Mouse (Mus musculus) lung, postnatal 0 days (tissue): Measurements from ENCODE around the gene Lcorl. TPM values are rescaled to one million over a fixed set of nuclear protein-coding genes. Genes with fewer than 3 reads are reported as not detected.

Experiments used
- ATAC-seq: fragments of 200-750 bp; cut with Nextera tagmentation; 2 replicates; pipeline ENCODE4 v1.8.0; 2017; ENCODE audit warnings: moderate library complexity
- DNase-seq: peaks from one replicate; pipeline ENCODE4 v3.0.0-alpha.2; 2016; ENCODE audit warnings: low spot score
- H3K27ac ChIP-seq: fragments of 300-500 bp; sonication (generic); 2 replicates; pipeline ENCODE4 v1.5.1; 2014; ENCODE audit warnings: antibody characterized with exemption, mild to moderate bottlenecking, low read length, mixed read lengths
- H3K27me3 ChIP-seq: fragments of 300-500 bp; sonication (generic); replicated peaks from 2 replicates; pipeline ENCODE4 v1.6.1; 2014; ENCODE audit warnings: low read length, mixed read lengths; ENCODE audit not compliant: insufficient read depth
- H3K36me3 ChIP-seq: fragments of 300-500 bp; sonication (generic); 2 replicates; pipeline ENCODE4 v1.6.1; 2014; ENCODE audit warnings: low read length, mixed read lengths; ENCODE audit not compliant: insufficient read depth
- H3K4me1 ChIP-seq: fragments of 300-500 bp; sonication (generic); 2 replicates; pipeline ENCODE4 v1.6.1; 2014; ENCODE audit warnings: antibody characterized with exemption, low read depth, low read length, mixed read lengths; ENCODE audit not compliant: insufficient read depth
- H3K4me2 ChIP-seq: fragments of 300-500 bp; sonication (generic); replicated peaks from 2 replicates; pipeline ENCODE4 v1.6.1; 2014; ENCODE audit warnings: low read depth, mild to moderate bottlenecking, low read length, moderate library complexity, mixed read lengths
- H3K4me3 ChIP-seq: fragments of 300-500 bp; sonication (generic); 2 replicates; pipeline ENCODE4 v1.5.1; 2014; ENCODE audit warnings: low read depth, low read length
- H3K9ac ChIP-seq: fragments of 300-500 bp; sonication (generic); replicated peaks from 2 replicates; pipeline ENCODE4 v1.6.1; 2014; ENCODE audit warnings: low read depth, mild to moderate bottlenecking
- H3K9me3 ChIP-seq: fragments of 300-500 bp; sonication (generic); 2 replicates; pipeline ENCODE4 v1.6.1; 2016; ENCODE audit warnings: low read length, mixed read lengths
- CTCF ChIP-seq: IDR thresholded peaks from 2 replicates; pipeline ENCODE4 v1.5.1; 2016; ENCODE audit warnings: antibody characterized with exemption, mild to moderate bottlenecking
- EP300 ChIP-seq: IDR thresholded peaks from 2 replicates; pipeline ENCODE4 v1.6.1; 2016; ENCODE audit warnings: antibody characterized with exemption, mild to moderate bottlenecking, control low read depth
- WGBS: fragments of 180-500 bp; shearing (Covaris S2); extraction: QIAGEN DNeasy Blood & Tissue Kit; methylation state at CpG from one replicate; pipeline ENCODE4 v1.1.7; 2014; 5-methylcytosine and 5-hydroxymethylcytosine counted together
- polyA plus RNA-seq: library from polyadenylated mRNA; unstranded; fragments of >200 nt; fragmentation: Nextera tagmentation; extraction: Ambion mirVana; gene quantifications from 2 replicates; pipeline ENCODE4 v1.2.1, GENCODE M21; 2015

The Lcorl gene
- 15.1 and 17.1 TPM in 2 replicates for polyA plus RNA-seq

- WGBS: 2% methylated on average over 26 of the region's 79 CpGs
- Histone ChIP-seq H3K4me1 (no peaks in the 10 kb centered on the region), H3K4me3 (peak within 1 kb of the TSS; percentile 91), H3K9ac (peak within 1 kb of the TSS; percentile 78), H3K27me3 (no peaks in the 10 kb centered on the region), H3K9me3 (no peaks in the 10 kb centered on the region), H3K27ac (peak within 1 kb of the TSS; percentile 95), H3K4me2 (peak within 1 kb of the TSS; percentile 83), H3K36me3 (no peaks in the 10 kb centered on the region)
- DNase-seq: peak; percentile 99
- TF ChIP-seq CTCF (peak; percentile 60), EP300 (no peak)
- peak; percentile 96 for ATAC-seq
Measured at GRCm38 (mm10) chr5:45857254-45858011, at the start of gene Lcorl. Lcorl (minus strand) TSS chr5:45857615.

- H3K4me1 ChIP-seq: no peaks in the 10 kb centered on the region
- DNase-seq: no peak
- H3K9ac ChIP-seq: no peak overlapping the region
- 91% methylated on average over 2 of the region's 2 CpGs for WGBS
- no peaks in the 10 kb centered on the region for H3K36me3 ChIP-seq
- H3K27ac ChIP-seq: no peak overlapping the region
- no peak overlapping the region for H3K4me3 ChIP-seq
- no peak for ATAC-seq
- TF ChIP-seq CTCF (no peak), EP300 (no peak)
- H3K4me2 ChIP-seq: no peak overlapping the region
- no peaks in the 10 kb centered on the region for H3K9me3 ChIP-seq
- no peaks in the 10 kb centered on the region for H3K27me3 ChIP-seq
Measured at GRCm38 (mm10) chr5:45904683-45905082, 47.3 kb upstream of the Lcorl start.

- no peak overlapping the region for H3K27ac ChIP-seq
- no peaks in the 10 kb centered on the region for H3K9me3 ChIP-seq
- H3K27me3 ChIP-seq: no peaks in the 10 kb centered on the region
- H3K4me2 ChIP-seq: no peak overlapping the region
- no peak for ATAC-seq
- DNase-seq: no peak
- H3K36me3 ChIP-seq: no peaks in the 10 kb centered on the region
- H3K4me3 ChIP-seq: no peak overlapping the region
- WGBS: 52% methylated on average over 3 of the region's 3 CpGs
- TF ChIP-seq CTCF (no peak), EP300 (no peak)
- H3K4me1 ChIP-seq: no peaks in the 10 kb centered on the region
- H3K9ac ChIP-seq: no peak overlapping the region
Measured at GRCm38 (mm10) chr5:45903246-45903645, 45.8 kb upstream of the Lcorl start.

- no peak overlapping the region for H3K9ac ChIP-seq
- DNase-seq: no peak
- no peak for ATAC-seq
- no peaks in the 10 kb centered on the region for H3K27me3 ChIP-seq
- no peaks in the 10 kb centered on the region for H3K36me3 ChIP-seq
- H3K4me3 ChIP-seq: no peak overlapping the region
- whole genome bisulfite sequencing: 66% methylated on average over 1 of the region's 1 CpGs
- TF ChIP-seq CTCF: no peak
- TF ChIP-seq EP300: no peak
- no peaks in the 10 kb centered on the region for H3K4me1 ChIP-seq
- H3K27ac ChIP-seq: no peak overlapping the region
- H3K9me3 ChIP-seq: no peaks in the 10 kb centered on the region
- no peak overlapping the region for H3K4me2 ChIP-seq
Measured at GRCm38 (mm10) chr5:45895362-45895761, 37.9 kb upstream of the Lcorl start.

GRCm38 (mm10) chr5:45893696-45894095 lies 36.3 kb upstream of the Lcorl start:
- DNase-seq (no peak), ATAC-seq (no peak)
- no peaks in the 10 kb centered on the region for H3K36me3 ChIP-seq
- no peak overlapping the region for H3K27ac ChIP-seq
- 59% methylated on average over 3 of the region's 3 CpGs for WGBS
- H3K4me2 ChIP-seq: no peak overlapping the region
- H3K9ac ChIP-seq: no peak overlapping the region
- H3K27me3 ChIP-seq: no peaks in the 10 kb centered on the region
- no peaks in the 10 kb centered on the region for H3K9me3 ChIP-seq
- TF ChIP-seq CTCF: no peak
- no peak for TF ChIP-seq EP300
- H3K4me3 ChIP-seq: no peak overlapping the region
- H3K4me1 ChIP-seq: no peaks in the 10 kb centered on the region

GRCm38 (mm10) chr5:45876328-45876727 lies 18.9 kb upstream of the Lcorl start:
- no peak overlapping the region for H3K4me2 ChIP-seq
- H3K9me3 ChIP-seq: no peaks in the 10 kb centered on the region
- H3K4me3 ChIP-seq: no peak overlapping the region
- no peak for ATAC-seq
- DNase-seq: no peak
- H3K27me3 ChIP-seq: no peaks in the 10 kb centered on the region
- no peaks in the 10 kb centered on the region for H3K4me1 ChIP-seq
- H3K9ac ChIP-seq: no peak overlapping the region
- TF ChIP-seq CTCF: no peak
- no peak for TF ChIP-seq EP300
- H3K27ac ChIP-seq: no peak overlapping the region
- no peaks in the 10 kb centered on the region for H3K36me3 ChIP-seq
- 84% methylated on average over 1 of the region's 1 CpGs for WGBS
